Mouse (Mus musculus) kidney, embryonic 15.5 days (tissue): ENCODE measurements around the gene Prelp. TPM values are rescaled to one million over a fixed set of nuclear protein-coding genes. Genes with fewer than 3 reads are reported as not detected.

ENCODE experiments used
- ATAC-seq: fragments of 200-750 bp; cut with Nextera tagmentation; replicated peaks from 2 replicates; pipeline ENCODE4 v1.8.0; 2017; ENCODE audit warnings: moderate TSS enrichment; ENCODE audit not compliant: low FRiP score
- H3K27ac ChIP-seq: fragments of 300-500 bp; sonication (generic); 2 replicates; pipeline ENCODE4 v1.5.1; 2015; ENCODE audit warnings: mild to moderate bottlenecking, inconsistent platforms
- H3K27me3 ChIP-seq: fragments of 300-500 bp; sonication (generic); 2 replicates; pipeline ENCODE4 v1.6.1; 2015; ENCODE audit warnings: inconsistent platforms
- H3K36me3 ChIP-seq: fragments of 300-500 bp; sonication (generic); 2 replicates; pipeline ENCODE4 v1.6.1; 2015; ENCODE audit warnings: inconsistent platforms
- H3K4me1 ChIP-seq: fragments of 300-500 bp; sonication (generic); 2 replicates; pipeline ENCODE4 v1.6.1; 2015; ENCODE audit warnings: inconsistent platforms
- H3K4me2 ChIP-seq: fragments of 300-500 bp; sonication (generic); 2 replicates; pipeline ENCODE4 v1.6.1; 2015; ENCODE audit warnings: moderate library complexity, mild to moderate bottlenecking, inconsistent platforms
- H3K4me3 ChIP-seq: fragments of 300-500 bp; sonication (generic); replicated peaks from 2 replicates; pipeline ENCODE4 v1.5.1; 2015; ENCODE audit warnings: mild to moderate bottlenecking, inconsistent platforms
- H3K9ac ChIP-seq: fragments of 300-500 bp; sonication (generic); 2 replicates; pipeline ENCODE4 v1.6.1; 2015; ENCODE audit warnings: mild to moderate bottlenecking, inconsistent platforms
- H3K9me3 ChIP-seq: fragments of 300-500 bp; sonication (generic); replicated peaks from 2 replicates; pipeline ENCODE4 v1.6.1; 2016; ENCODE audit warnings: inconsistent platforms
- WGBS: fragments of 180-500 bp; shearing (Covaris S2); methylation state at CpG from one replicate; pipeline ENCODE4 v1.1.7; 2015; ENCODE audit warnings: mixed read lengths; 5-methylcytosine and 5-hydroxymethylcytosine counted together
- polyA plus RNA-seq: library from polyadenylated mRNA; unstranded; fragments of >200 nt; fragmentation: Nextera tagmentation; extraction: Ambion mirVana; gene quantifications from 2 replicates; pipeline ENCODE4 v1.2.1, GENCODE M21; 2015

The Prelp gene
- polyA plus RNA-seq, 1 experiment from 2014 or later: 2.2 TPM

DNA sequence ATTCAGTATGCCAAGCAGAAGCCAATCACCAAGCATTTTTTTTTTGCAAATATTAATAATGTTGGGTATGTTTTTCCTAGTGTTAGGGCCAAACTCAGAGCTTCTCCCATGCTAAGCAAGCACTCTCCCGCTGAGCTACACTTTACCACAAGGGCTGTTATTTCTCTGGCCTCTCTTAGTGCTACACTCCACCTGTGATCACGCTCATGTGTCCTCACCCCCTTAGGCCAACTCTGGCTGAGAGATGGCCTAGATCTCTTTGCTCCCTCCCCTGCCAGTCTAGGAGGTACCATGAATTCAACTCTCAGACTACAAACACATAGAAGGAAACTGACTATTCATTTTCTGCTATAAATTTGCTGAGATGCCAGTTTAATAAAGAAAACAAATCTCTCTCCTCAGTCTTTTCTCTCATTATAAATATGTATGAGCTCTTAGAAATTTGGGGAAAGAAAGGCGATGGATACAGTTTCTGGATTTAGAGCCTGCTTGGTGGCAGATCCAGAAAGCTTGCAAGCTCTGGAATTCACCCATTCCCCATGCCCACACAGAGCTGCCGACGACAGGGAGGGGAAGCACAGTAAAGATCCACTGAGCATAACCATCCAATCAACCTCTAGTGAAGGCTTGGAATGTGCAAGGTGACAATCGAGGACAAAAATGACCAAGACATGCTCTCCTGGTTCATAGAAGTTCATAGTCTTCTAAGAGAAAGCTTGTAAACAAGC, 48.0 kb downstream of the Prelp start:
- no peak for ATAC-seq
- H3K27ac ChIP-seq: no peak overlapping the region
- H3K9ac ChIP-seq: no peak overlapping the region
- 81% methylated on average over 6 of the region's 6 CpGs for WGBS
- H3K27me3 ChIP-seq: 0 out of 2 replicates have a peak, but pooled peaks cover 2% of the 10 kb centered on the region
- H3K9me3 ChIP-seq: no peaks in the 10 kb centered on the region
- H3K4me2 ChIP-seq: no peak overlapping the region
- no peaks in the 10 kb centered on the region for H3K36me3 ChIP-seq
- H3K4me1 ChIP-seq: peaks cover 19% of the 10 kb centered on the region
- no peak overlapping the region for H3K4me3 ChIP-seq

- Histone ChIP-seq H3K4me1 (peaks cover 5% of the 10 kb centered on the region; the same call in 1 of the 2 replicates), H3K9me3 (no peaks in the 10 kb centered on the region), H3K27ac (no peak overlapping the region), H3K36me3 (no peaks in the 10 kb centered on the region), H3K4me2 (no peak overlapping the region), H3K9ac (no peak overlapping the region), H3K4me3 (no peak overlapping the region), H3K27me3 (0 out of 2 replicates have a peak, but pooled peaks cover 2% of the 10 kb centered on the region)
- no peak for ATAC-seq
- 83% methylated on average over 10 of the region's 10 CpGs for WGBS
These were observed 50.0 kb downstream of the Prelp start for GRCm38 (mm10) chr1:133871241-133871640.

DNA sequence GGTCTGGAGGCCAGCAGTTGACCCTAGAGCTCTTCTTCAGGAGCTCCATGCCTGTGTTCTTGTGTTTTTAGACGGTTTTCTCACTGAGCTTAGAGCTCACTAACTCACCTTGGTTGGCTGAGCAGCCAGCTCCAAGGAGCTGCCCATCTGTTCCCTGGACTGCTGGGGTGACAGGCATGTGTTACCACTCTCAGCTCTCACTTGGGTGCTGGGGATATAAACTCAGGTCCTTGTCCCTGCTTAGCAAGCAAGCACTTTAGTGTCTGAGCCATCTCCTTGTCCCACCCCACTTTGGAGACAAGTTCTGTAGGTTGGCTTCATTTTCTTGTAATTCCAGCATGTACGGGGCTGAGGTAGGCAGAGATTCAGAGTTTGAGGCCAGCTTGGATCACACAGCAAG, 52.0 kb downstream of the Prelp start:
- no peak for ATAC-seq

DNA sequence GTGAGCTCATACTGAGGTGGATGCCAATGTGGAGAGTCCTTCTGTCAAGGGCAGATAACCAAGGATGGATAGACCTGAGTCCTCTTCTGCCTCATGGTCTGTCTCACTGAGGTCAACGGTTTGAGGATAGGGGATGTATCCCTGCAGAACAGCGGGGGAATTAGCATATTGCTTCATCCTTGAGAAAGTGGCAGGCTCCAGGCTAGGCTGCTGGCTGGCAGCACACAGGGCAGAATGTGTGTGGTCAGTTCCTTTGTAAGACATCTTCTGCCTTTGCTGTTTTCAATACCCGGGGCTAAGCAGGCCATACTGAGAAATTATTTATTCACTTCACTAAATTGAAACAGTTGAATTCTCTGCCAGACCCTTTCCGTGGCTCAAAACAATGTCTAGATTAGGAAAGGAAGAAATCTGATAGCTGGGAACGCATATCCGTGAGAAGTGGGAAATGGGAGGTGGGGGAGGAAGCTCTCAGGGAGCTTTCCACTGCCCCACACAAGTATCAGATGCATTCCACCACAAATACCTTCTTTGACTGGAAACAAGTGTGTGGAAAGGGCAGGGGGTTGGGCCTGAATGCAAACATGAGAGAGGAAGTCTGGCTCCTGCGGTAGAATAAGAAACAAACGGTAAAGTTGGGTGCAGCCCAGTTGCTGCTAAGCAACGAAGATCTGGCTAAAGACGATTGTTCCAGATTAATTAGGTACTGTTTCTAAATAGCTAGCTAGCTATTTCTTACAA, 57.8 kb downstream of the Prelp start:
- H3K27me3 ChIP-seq: no peaks in the 10 kb centered on the region
- peak overlapping the region; percentile 17; the same call in 1 of the 2 replicates for H3K4me2 ChIP-seq
- H3K9me3 ChIP-seq: no peaks in the 10 kb centered on the region
- 12% methylated on average over 10 of the region's 10 CpGs for WGBS
- peak; percentile 62 for ATAC-seq
- H3K9ac ChIP-seq: no peak overlapping the region
- peaks cover 39% of the 10 kb centered on the region for H3K4me1 ChIP-seq
- peak overlapping the region; percentile 80 for H3K27ac ChIP-seq
- H3K36me3 ChIP-seq: no peaks in the 10 kb centered on the region
- H3K4me3 ChIP-seq: no peak overlapping the region

More for the DNA sequence above, 52.0 kb downstream of the Prelp start:
- Histone ChIP-seq H3K27me3 (no peaks in the 10 kb centered on the region), H3K9ac (no peak overlapping the region), H3K4me1 (peaks cover 7% of the 10 kb centered on the region), H3K4me3 (no peak overlapping the region), H3K36me3 (no peaks in the 10 kb centered on the region), H3K27ac (no peak overlapping the region), H3K9me3 (no peaks in the 10 kb centered on the region), H3K4me2 (no peak overlapping the region)
- WGBS: 28% methylated on average over 2 of the region's 2 CpGs

DNA sequence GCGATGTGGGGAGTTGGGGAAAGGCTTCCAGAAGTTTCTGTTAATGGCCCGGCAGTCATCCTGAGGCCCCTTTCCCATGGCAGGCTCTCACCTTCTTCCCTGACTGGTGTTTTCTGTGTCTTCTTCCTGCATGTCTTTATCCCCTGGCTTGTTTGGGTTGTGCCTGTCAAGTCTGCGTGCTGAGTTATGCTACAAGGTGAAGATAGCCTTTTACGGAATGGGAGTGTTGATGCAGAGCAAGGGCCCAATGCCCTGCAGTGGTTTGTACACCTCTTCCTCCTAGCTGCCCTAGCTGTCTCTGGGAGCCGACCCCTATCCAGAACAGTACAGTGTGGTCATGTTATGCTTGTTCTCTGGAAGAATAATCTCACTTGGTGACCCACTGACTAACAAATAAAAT, 60.2 kb downstream of the Prelp start:
- Histone ChIP-seq H3K9ac (no peak overlapping the region), H3K36me3 (no peaks in the 10 kb centered on the region), H3K9me3 (no peaks in the 10 kb centered on the region), H3K4me1 (peaks cover 54% of the 10 kb centered on the region), H3K4me3 (no peak overlapping the region), H3K4me2 (no peak overlapping the region), H3K27me3 (no peaks in the 10 kb centered on the region), H3K27ac (no peak overlapping the region)
- WGBS: 63% methylated on average over 5 of the region's 5 CpGs
- no peak for ATAC-seq

Other genes starting within 250 kb of the Prelp start
- 0.66 and 0.81 TPM in 2 replicates for gene Lax1, start 231.3 kb downstream of the Prelp start, polyA plus RNA-seq
- gene Atp2b4, start 120.4 kb downstream of the Prelp start, polyA plus RNA-seq: 7.2 and 8.5 TPM in 2 replicates
- gene Optc, start 13.4 kb downstream of the Prelp start, polyA plus RNA-seq: 0.27 and 0.56 TPM in 2 replicates
- gene Fmod, start 115.8 kb upstream of the Prelp start, polyA plus RNA-seq: 11.6 and 12.4 TPM in 2 replicates
- gene Btg2, start 157.7 kb upstream of the Prelp start, polyA plus RNA-seq: 31.1 and 32.2 TPM in 2 replicates
- gene Chit1, start 189.8 kb upstream of the Prelp start, polyA plus RNA-seq: 0.30 and 0.31 TPM in 2 replicates